Mouse (Mus musculus) brain, embryonic 14.5 days (tissue): ENCODE measurements around the gene Hs6st1.

Source experiments
- CTCF ChIP-seq: fragments of 200-500 bp; IDR thresholded peaks from 2 replicates; pipeline ENCODE4 v1.5.1; 2012; ENCODE audit warnings: inconsistent platforms, mild to moderate bottlenecking, moderate library complexity, borderline replicate concordance; ENCODE audit not compliant: insufficient read depth, insufficient read length; ENCODE audit errors: extremely low read depth
- POLR2A ChIP-seq: fragments of 200-500 bp; IDR thresholded peaks from 2 replicates; pipeline ENCODE4 v1.6.1; 2012; ENCODE audit warnings: mild to moderate bottlenecking, inconsistent platforms, borderline replicate concordance; ENCODE audit not compliant: poor library complexity, insufficient read depth, insufficient read length, severe bottlenecking; ENCODE audit errors: extremely low read depth

GRCm38 (mm10) chr1:36070190-36070589 is 2.0 kb downstream of the Hs6st1 start:
- TF ChIP-seq CTCF (no peak), POLR2A (no peak)
